Mouse (Mus musculus): Measurements from ENCODE around the gene Sgsm1.

DNA sequence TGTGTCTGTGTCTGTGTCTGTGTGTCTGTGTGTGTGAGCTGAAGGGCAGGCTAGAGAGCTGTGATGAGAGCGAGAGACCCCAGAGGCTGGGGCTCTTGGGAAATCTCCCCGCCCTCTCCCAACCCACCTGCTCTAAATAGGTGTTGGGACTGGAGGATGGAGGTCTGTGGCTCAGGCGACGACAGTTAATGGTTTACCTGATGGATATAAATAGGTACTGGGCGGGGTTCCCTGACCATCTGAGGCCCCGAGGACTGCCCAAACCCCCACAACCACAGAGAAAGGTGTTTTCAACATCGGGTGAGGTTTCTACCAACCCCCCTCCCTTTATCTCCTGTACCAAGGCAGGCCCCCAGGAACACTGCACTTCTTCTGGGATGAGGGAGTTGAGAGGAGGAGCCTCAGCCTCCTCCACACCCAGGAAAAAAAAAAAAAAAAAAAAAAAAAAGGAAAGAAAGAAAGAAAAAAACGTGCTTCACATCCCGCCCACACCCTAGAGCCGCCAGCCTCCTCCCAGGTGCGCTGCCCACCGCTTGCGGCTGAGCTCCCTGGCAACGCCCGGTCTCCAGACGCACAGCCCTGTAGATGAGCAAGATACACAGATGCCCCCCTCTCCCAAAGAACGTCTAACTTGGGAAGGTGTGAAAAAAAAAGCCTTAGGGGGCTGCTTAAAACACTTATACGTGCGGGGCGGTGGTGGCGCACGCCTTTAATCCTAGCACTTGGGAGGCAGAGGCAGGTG, 10.3 kb downstream of the Sgsm1 start:
- no peak for TF ChIP-seq CTCF (IDR thresholded peaks at IDR 0.05; ENCODE audit: low read depth)
- no peak for TF ChIP-seq EP300 (optimal IDR thresholded peaks at IDR 0.05)

Measured in stomach, postnatal 0 days (tissue).